Mouse (Mus musculus) kidney, postnatal 14 days (tissue): ENCODE data around the gene Chpf.

ENCODE experiments used
- DNase-seq: peaks from one replicate; pipeline ENCODE4 v3.0.0; 2022; ENCODE audit warnings: mixed read lengths

Gene Chpf

GRCm38 (mm10) chr1:75458025-75458788 is 20.9 kb downstream of the Chpf start:
- DNase-seq, result peak; percentile 61

- no peak for DNase-seq
Measured at GRCm38 (mm10) chr1:75457710-75458024, 21.4 kb downstream of the Chpf start.

- no peak for DNase-seq
Measured at GRCm38 (mm10) chr1:75456746-75457564, 22.2 kb downstream of the Chpf start.

- no peak for DNase-seq
Measured at GRCm38 (mm10) chr1:75455948-75456347, 23.2 kb downstream of the Chpf start.

- no peak for DNase-seq
Measured at GRCm38 (mm10) chr1:75455433-75455832, 23.7 kb downstream of the Chpf start.

- DNase-seq, result no peak
Measured at GRCm38 (mm10) chr1:75451900-75452299, 27.2 kb downstream of the Chpf start.

GRCm38 (mm10) chr1:75450314-75451005 is 28.6 kb downstream of the Chpf start, which contains the start of gene Asic4:
Gene Asic4 (plus strand): TSS chr1:75450436.
- no peak for DNase-seq

- no peak for DNase-seq
Measured at GRCm38 (mm10) chr1:75449377-75450135, 29.6 kb downstream of the Chpf start.

GRCm38 (mm10) chr1:75448937-75449336 is 30.2 kb downstream of the Chpf start:
- DNase-seq, result no peak

GRCm38 (mm10) chr1:75448052-75448431 is 31.1 kb downstream of the Chpf start:
- no peak for DNase-seq

GRCm38 (mm10) chr1:75447265-75448051 is 31.6 kb downstream of the Chpf start:
- DNase-seq, result no peak

- DNase-seq, result peak; percentile 24
Measured at GRCm38 (mm10) chr1:75446656-75447055, 32.5 kb downstream of the Chpf start.

- peak; percentile 73 for DNase-seq
Measured at GRCm38 (mm10) chr1:75445751-75446611, 33.1 kb downstream of the Chpf start.

- DNase-seq, result no peak
Measured at GRCm38 (mm10) chr1:75445141-75445701, 33.9 kb downstream of the Chpf start.

- DNase-seq, result no peak
Measured at GRCm38 (mm10) chr1:75444208-75444607, 34.9 kb downstream of the Chpf start.

- DNase-seq, result no peak
Measured at GRCm38 (mm10) chr1:75443247-75444024, 35.7 kb downstream of the Chpf start.

GRCm38 (mm10) chr1:75442811-75443210 is 36.3 kb downstream of the Chpf start:
- no peak for DNase-seq

- DNase-seq, result no peak
Measured at GRCm38 (mm10) chr1:75442171-75442570, 36.9 kb downstream of the Chpf start.

GRCm38 (mm10) chr1:75441471-75441996 is 37.6 kb downstream of the Chpf start:
- no peak for DNase-seq
